Mouse (Mus musculus): Measurements from ENCODE around the gene Ell3.
"Not testable (repeated sequence)": the region's sequence is repeated elsewhere in the genome, so short reads cannot be mapped to it uniquely, and the experiment has no call there.

The Ell3 gene

GRCm38 (mm10) chr2:121444178-121444577 lies at the start of gene Ell3:
TSS of gene Ell3 (minus strand) at chr2:121444278.
- in situ Hi-C loops (cut with MboI, MseI) = no loop called here

GRCm38 (mm10) chr2:121484403-121484802 lies 40.3 kb upstream of the Ell3 start:
- in situ Hi-C loops (cut with MboI, MseI) = not testable (repeated sequence)

GRCm38 (mm10) chr2:121483576-121483975 lies 39.5 kb upstream of the Ell3 start:
- in situ Hi-C loops (cut with MboI, MseI) = no loop called here

GRCm38 (mm10) chr2:121480916-121481315 lies 36.8 kb upstream of the Ell3 start:
- in situ Hi-C loops (cut with MboI, MseI) = not testable (repeated sequence)

GRCm38 (mm10) chr2:121480498-121480897 lies 36.4 kb upstream of the Ell3 start:
- in situ Hi-C loops (cut with MboI, MseI) = no loop called here

- in situ Hi-C loops (cut with MboI, MseI) = no loop called here
Measured at GRCm38 (mm10) chr2:121477491-121478266, 33.6 kb upstream of the Ell3 start.

GRCm38 (mm10) chr2:121475306-121475705 lies 31.2 kb upstream of the Ell3 start:
- in situ Hi-C loops (cut with MboI, MseI) = not testable (repeated sequence)

- in situ Hi-C loops (cut with MboI, MseI) = loop anchor here (5.0 kb wide), 1 partner anchor 33 kb away; the partner anchor contains the start of genes Mfap1a and Wdr76
Measured at GRCm38 (mm10) chr2:121474180-121474535, 30.1 kb upstream of the Ell3 start.

GRCm38 (mm10) chr2:121473301-121474179 lies 29.5 kb upstream of the Ell3 start, which contains the start of gene Mfap1b:
TSS of gene Mfap1b (minus strand) at chr2:121474067.
- in situ Hi-C loops (cut with MboI, MseI) = loop anchor here (5.0 kb wide), 1 partner anchor 34 kb away; the partner anchor contains the start of genes Mfap1a and Wdr76

GRCm38 (mm10) chr2:121472783-121473182 lies 28.7 kb upstream of the Ell3 start:
- in situ Hi-C loops (cut with MboI, MseI) = loop anchor here (5.0 kb wide), 1 partner anchor 35 kb away; the partner anchor contains the start of genes Mfap1a and Wdr76

GRCm38 (mm10) chr2:121468982-121469381 lies 24.9 kb upstream of the Ell3 start:
- in situ Hi-C loops (cut with MboI, MseI) = not testable (repeated sequence)

GRCm38 (mm10) chr2:121460071-121460470 lies 16.0 kb upstream of the Ell3 start:
- in situ Hi-C loops (cut with MboI, MseI) = no loop called here

- in situ Hi-C loops (cut with MboI, MseI) = no loop called here
Measured at GRCm38 (mm10) chr2:121456692-121457642, 12.9 kb upstream of the Ell3 start, which contains the start of gene Serinc4. TSS of gene Serinc4 (minus strand) at chr2:121456781.

GRCm38 (mm10) chr2:121455534-121455933 lies 11.5 kb upstream of the Ell3 start:
- in situ Hi-C loops (cut with MboI, MseI) = no loop called here

GRCm38 (mm10) chr2:121453917-121454316 lies 9.8 kb upstream of the Ell3 start:
- in situ Hi-C loops (cut with MboI, MseI) = no loop called here

- in situ Hi-C loops (cut with MboI, MseI) = no loop called here
Measured at GRCm38 (mm10) chr2:121452990-121453389, 8.9 kb upstream of the Ell3 start, which contains the start of gene Hypk. TSS of gene Hypk (plus strand) at chr2:121453290.

- in situ Hi-C loops (cut with MboI, MseI) = no loop called here
Measured at GRCm38 (mm10) chr2:121452361-121452760, 8.3 kb upstream of the Ell3 start.

GRCm38 (mm10) chr2:121450093-121450492 lies 6.0 kb upstream of the Ell3 start:
- in situ Hi-C loops (cut with MboI, MseI) = no loop called here

GRCm38 (mm10) chr2:121449545-121450011 lies 5.5 kb upstream of the Ell3 start:
- in situ Hi-C loops (cut with MboI, MseI) = no loop called here

GRCm38 (mm10) chr2:121448739-121449535 lies 4.9 kb upstream of the Ell3 start, which contains the start of gene Serf2:
TSS of gene Serf2 (plus strand) at chr2:121449195.
- in situ Hi-C loops (cut with MboI, MseI) = no loop called here

Data from T-helper 2 cell (primary cell).